Mouse (Mus musculus): ENCODE results near the gene Slc13a2.

GRCm38 (mm10) chr11:78377549-78378159 lies 44.4 kb downstream of the Slc13a2 start:
- TF ChIP-seq CTCF (conservative IDR thresholded peaks at IDR 0.05; ENCODE audit: insufficient read depth, insufficient read length, low read depth, low read length) (no peak), POLR2A (IDR thresholded peaks at IDR 0.05; ENCODE audit: low read depth, low read length) (no peak)
